Mouse (Mus musculus) CD4-positive naive resting alpha-beta T cell, adult 57 days (primary cell): Measurements from ENCODE around the gene Vmn1r172. TPM values are rescaled to one million over a fixed set of nuclear protein-coding genes. Genes with fewer than 3 reads are reported as not detected.

Source experiments
- total RNA-seq: library from RNA; stranded (reverse); gene quantifications from one replicate; pipeline ENCODE4 v1.2.4, GENCODE M21; 2023

The Vmn1r172 gene
- not detected for total RNA-seq

GRCm38 (mm10) chr7:23658016-23658415, at the start of gene Vmn1r172:
Gene Vmn1r172, plus strand, starts transcription at chr7:23658316.

GRCm38 (mm10) chr7:23630422-23630821, 27.7 kb upstream of the Vmn1r172 start, which contains the start of gene Vmn1r171:
Gene Vmn1r171, plus strand, starts transcription at chr7:23630722.

GRCm38 (mm10) chr7:23700403-23700802, 42.3 kb downstream of the Vmn1r172 start, which contains the start of gene Vmn1r173:
Gene Vmn1r173, plus strand, starts transcription at chr7:23700703.

Other genes starting within 250 kb of the Vmn1r172 start
- gene Vmn1r167, start 151.1 kb upstream of the Vmn1r172 start, total RNA-seq, result not detected
- gene Vmn1r168, start 118.6 kb upstream of the Vmn1r172 start, total RNA-seq, result not detected
- gene Vmn1r169, start 82.8 kb upstream of the Vmn1r172 start, total RNA-seq, result not detected
- not detected for gene Vmn1r170, start 52.1 kb upstream of the Vmn1r172 start, total RNA-seq
- gene Vmn1r171, start 27.6 kb upstream of the Vmn1r172 start, total RNA-seq, result not detected
- not detected for gene Vmn1r173, start 42.4 kb downstream of the Vmn1r172 start, total RNA-seq
- not detected for gene Vmn1r174, start 94.0 kb downstream of the Vmn1r172 start, total RNA-seq
- gene Vmn1r175, start 152.3 kb downstream of the Vmn1r172 start, total RNA-seq, result not detected
- gene Vmn1r176, start 179.1 kb downstream of the Vmn1r172 start, total RNA-seq, result not detected
- gene Vmn1r177, start 208.1 kb downstream of the Vmn1r172 start, total RNA-seq, result not detected
- gene Vmn1r178, start 233.7 kb downstream of the Vmn1r172 start, total RNA-seq, result not detected